ENCODE assay signal across 8 mouse cellular contexts in the genomic region with DNA sequence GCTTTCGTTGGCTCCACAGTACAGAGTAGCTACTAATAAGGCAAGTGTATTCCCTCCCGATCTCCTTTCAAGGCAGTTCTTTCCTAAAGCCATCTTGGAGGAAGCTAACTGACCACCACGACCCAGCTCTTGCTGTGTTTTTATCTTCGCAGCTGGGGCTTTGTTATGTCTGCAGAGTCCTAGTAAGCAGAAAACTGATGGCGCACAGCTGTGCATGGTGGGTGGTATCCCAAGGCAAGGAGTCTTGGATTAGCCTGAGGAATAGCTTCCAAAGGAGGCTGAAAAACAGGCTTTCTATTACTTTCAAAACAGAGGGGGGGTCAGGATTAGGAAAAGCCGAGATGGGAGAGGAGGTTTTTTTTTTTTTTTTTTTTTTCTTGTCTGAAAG. TPM values are rescaled to one million over a fixed set of nuclear protein-coding genes. Genes with fewer than 3 reads are reported as not detected.
DNase-seq lines count a peak whose midpoint lies in the region; ATAC-seq and TF ChIP-seq lines count a peak whose summit lies in the region.

No protein-coding gene starts in this region.

- H3K4me3 ChIP-seq in liver, postnatal 0 days (ENCODE audit: low read depth, low read length): no peak overlapping the region
- H3K4me3 ChIP-seq in forebrain, postnatal 0 days (ENCODE audit: low read depth, low read length): no peak overlapping the region
- H3K4me3 ChIP-seq in intestine, postnatal 0 days (ENCODE audit: low read depth, low read length): no peak overlapping the region
- no peak overlapping the region for H3K4me3 ChIP-seq in neural tube, embryonic 13.5 days

- peak overlapping the region; percentile 24 for H3K4me2 ChIP-seq in liver, postnatal 0 days (ENCODE audit: low read depth, low read length)
- no peak overlapping the region for H3K4me2 ChIP-seq in forebrain, postnatal 0 days (ENCODE audit: low read depth)
- peak overlapping the region; percentile 21; the same call in 1 of the 2 replicates for H3K4me2 ChIP-seq in intestine, postnatal 0 days (replicated peaks; ENCODE audit: low read depth)
- peak overlapping the region; percentile 20; the same call in 1 of the 2 replicates for H3K4me2 ChIP-seq in neural tube, embryonic 13.5 days

- no peak overlapping the region for H3K27ac ChIP-seq in liver, postnatal 0 days (ENCODE audit: low read depth)
- 0 out of 2 replicates have a peak overlapping the region, but pooled peaks have one; percentile 15 for H3K27ac ChIP-seq in forebrain, postnatal 0 days (ENCODE audit: low read depth, low read length)
- H3K27ac ChIP-seq in intestine, postnatal 0 days (ENCODE audit: low read depth, low read length): peak overlapping the region; percentile 66
- 0 out of 2 replicates have a peak overlapping the region, but pooled peaks have one; percentile 5 for H3K27ac ChIP-seq in neural tube, embryonic 13.5 days (replicated peaks)

- no peak for TF ChIP-seq EP300 in liver, postnatal 0 days (IDR thresholded peaks at IDR 0.05; ENCODE audit: low read depth)

- 43% methylated on average over 6 of the region's 6 CpGs for WGBS in liver, postnatal 0 days (ENCODE audit: insufficient replicate concordance)
- 5% methylated on average over 6 of the region's 6 CpGs for WGBS in forebrain, postnatal 0 days
- WGBS in intestine, postnatal 0 days: 41% methylated on average over 6 of the region's 6 CpGs
- 16% methylated on average over 6 of the region's 6 CpGs for WGBS in neural tube, embryonic 13.5 days

- no peak for ATAC-seq in liver, postnatal 0 days
- peak; percentile 45 for ATAC-seq in forebrain, postnatal 0 days
- peak; percentile 49 for ATAC-seq in intestine, postnatal 0 days
- no peak for ATAC-seq in neural tube, embryonic 13.5 days (ENCODE audit: low read depth)

- H3K27me3 ChIP-seq in liver, postnatal 0 days (ENCODE audit: insufficient read depth, low read length): no peaks in the 10 kb centered on the region
- H3K27me3 ChIP-seq in forebrain, postnatal 0 days (ENCODE audit: insufficient read depth, low read length): peaks cover 5% of the 10 kb centered on the region
- no peaks in the 10 kb centered on the region for H3K27me3 ChIP-seq in intestine, postnatal 0 days (replicated peaks; ENCODE audit: control insufficient read depth, insufficient read depth, low read length)
- no peaks in the 10 kb centered on the region for H3K27me3 ChIP-seq in neural tube, embryonic 13.5 days

- H3K36me3 ChIP-seq in liver, postnatal 0 days (replicated peaks; ENCODE audit: insufficient read depth, low read length): no peaks in the 10 kb centered on the region
- H3K36me3 ChIP-seq in forebrain, postnatal 0 days (ENCODE audit: insufficient read depth): no peaks in the 10 kb centered on the region
- no peaks in the 10 kb centered on the region for H3K36me3 ChIP-seq in intestine, postnatal 0 days (ENCODE audit: control insufficient read depth, insufficient read depth)
- no peaks in the 10 kb centered on the region for H3K36me3 ChIP-seq in neural tube, embryonic 13.5 days

- H3K9ac ChIP-seq in liver, postnatal 0 days (replicated peaks): no peak overlapping the region
- no peak overlapping the region for H3K9ac ChIP-seq in forebrain, postnatal 0 days
- no peak overlapping the region for H3K9ac ChIP-seq in intestine, postnatal 0 days (ENCODE audit: low read depth, low read length)
- no peak overlapping the region for H3K9ac ChIP-seq in neural tube, embryonic 13.5 days

- no peak for TF ChIP-seq CTCF in liver, postnatal 0 days (IDR thresholded peaks at IDR 0.05; ENCODE audit: low read depth)
- no peak for TF ChIP-seq CTCF in forebrain, postnatal 0 days (IDR thresholded peaks at IDR 0.05; ENCODE audit: low read depth)
- TF ChIP-seq CTCF in intestine, postnatal 0 days (IDR thresholded peaks at IDR 0.05; ENCODE audit: low read depth): no peak

- DNase-seq in liver, postnatal 0 days: no peak
- DNase-seq in liver: no peak
- no peak for DNase-seq in forebrain, postnatal 0 days
- DNase-seq in right cerebral cortex, postnatal 25 days: no peak
- no peak for DNase-seq in spleen, postnatal 4 days (ENCODE audit: low spot score in 2 of 2)
- no peak for DNase-seq in cerebellum, adult 9-10 months

- H3K9me3 ChIP-seq in liver, postnatal 0 days (ENCODE audit: low read length): no peaks in the 10 kb centered on the region
- H3K9me3 ChIP-seq in forebrain, postnatal 0 days (ENCODE audit: low read length): no peaks in the 10 kb centered on the region
- no peaks in the 10 kb centered on the region for H3K9me3 ChIP-seq in intestine, postnatal 0 days (ENCODE audit: control insufficient read depth)
- H3K9me3 ChIP-seq in neural tube, embryonic 13.5 days: no peaks in the 10 kb centered on the region

- peaks cover 34% of the 10 kb centered on the region for H3K4me1 ChIP-seq in liver, postnatal 0 days (ENCODE audit: insufficient read depth)
- H3K4me1 ChIP-seq in forebrain, postnatal 0 days (ENCODE audit: insufficient read depth): no peaks in the 10 kb centered on the region
- peaks cover 20% of the 10 kb centered on the region for H3K4me1 ChIP-seq in intestine, postnatal 0 days (replicated peaks; ENCODE audit: control insufficient read depth, insufficient read depth, low read length)
- H3K4me1 ChIP-seq in neural tube, embryonic 13.5 days (replicated peaks): peaks cover 6% of the 10 kb centered on the region; the same call in 1 of the 2 replicates

RNA-seq across cellular contexts. Expression of a gene that starts 17.5 kb away (rescaled TPM):
- polyA plus RNA-seq in liver, postnatal 0 days (2015; fragmentation: Nextera tagmentation; extraction: Ambion mirVana): 8.2 and 8.9 TPM in 2 replicates
- 3.9 and 6.5 TPM in 2 replicates for total RNA-seq in forebrain, postnatal 0 days (2014; rRNA removed)
- polyA plus RNA-seq in forebrain, postnatal 0 days (2015; fragmentation: Nextera tagmentation; extraction: Ambion mirVana): 2.4 and 2.5 TPM in 2 replicates
- polyA plus RNA-seq in intestine, postnatal 0 days (2015; fragmentation: Nextera tagmentation; extraction: Ambion mirVana): 11.0 and 11.2 TPM in 2 replicates
- 3.6 and 3.9 TPM in 2 replicates for polyA plus RNA-seq in neural tube, embryonic 13.5 days (2015; fragmentation: Nextera tagmentation; extraction: Ambion mirVana)

RNA-seq across cellular contexts. Expression of a gene that starts 53.8 kb away (rescaled TPM):
- 12.0 and 15.0 TPM in 2 replicates for polyA plus RNA-seq in liver, postnatal 0 days (2015; fragmentation: Nextera tagmentation; extraction: Ambion mirVana)
- total RNA-seq in forebrain, postnatal 0 days (2014; rRNA removed): 18.2 and 25.7 TPM in 2 replicates
- polyA plus RNA-seq in forebrain, postnatal 0 days (2015; fragmentation: Nextera tagmentation; extraction: Ambion mirVana): 42.0 and 43.5 TPM in 2 replicates
- polyA plus RNA-seq in intestine, postnatal 0 days (2015; fragmentation: Nextera tagmentation; extraction: Ambion mirVana): 25.0 and 29.5 TPM in 2 replicates
- 46.4 and 48.1 TPM in 2 replicates for polyA plus RNA-seq in neural tube, embryonic 13.5 days (2015; fragmentation: Nextera tagmentation; extraction: Ambion mirVana)

Comparison
In these comparisons a context has a peak if more than half of its experiments do, and no peak if none do; other contexts are left out.
1. ATAC-seq: peak in forebrain, postnatal 0 days (single experiment) and intestine, postnatal 0 days (single experiment); none in liver, postnatal 0 days (single experiment) and neural tube, embryonic 13.5 days (single experiment).